Mouse (Mus musculus): ENCODE data around the gene Zfp12. TPM values are rescaled to one million over a fixed set of nuclear protein-coding genes. Genes with fewer than 3 reads are reported as not detected.

The Zfp12 gene
- total RNA-seq, 1 experiment from 2014 or later, result 22.9 TPM

Other genes with a start within 250 kb of the Zfp12 start
- 58.8 and 65.2 TPM in 2 replicates for gene Rnf216, start 122.2 kb upstream of the Zfp12 start, total RNA-seq (2021)
- 0.15 TPM in 1 of 2 replicates, not detected in the other for gene Olfr718-ps1, start 87.6 kb upstream of the Zfp12 start, total RNA-seq (2021)
- 17.3 and 18.5 TPM in 2 replicates for gene Rbak, start 54.4 kb upstream of the Zfp12 start, total RNA-seq (2021)
- not detected in 2 replicates for gene Spdye4b, start 54.1 kb upstream of the Zfp12 start, total RNA-seq (2021)
- gene Spdye4a, start 8.3 kb upstream of the Zfp12 start, total RNA-seq (2021), result not detected in 2 replicates
- 7.4 and 11.6 TPM in 2 replicates for gene Zfp316, start 34.9 kb downstream of the Zfp12 start, total RNA-seq (2021)
- gene Zfp853, start 58.5 kb downstream of the Zfp12 start, total RNA-seq (2021), result 0.24 and 0.29 TPM in 2 replicates
- gene E130309D02Rik, start 80.2 kb downstream of the Zfp12 start, total RNA-seq (2021), result 36.5 and 39.8 TPM in 2 replicates
- 58.7 and 66.5 TPM in 2 replicates for gene Zdhhc4, start 94.1 kb downstream of the Zfp12 start, total RNA-seq (2021)
- gene Grid2ip, start 122.2 kb downstream of the Zfp12 start, total RNA-seq (2021), result 0.73 and 0.95 TPM in 2 replicates
- gene Kdelr2, start 168.7 kb downstream of the Zfp12 start, total RNA-seq (2021), result 91.4 and 91.9 TPM in 2 replicates
- gene Daglb, start 229.4 kb downstream of the Zfp12 start, total RNA-seq (2021), result 18.7 and 21.9 TPM in 2 replicates

Measured in adrenal gland, postnatal 25 days (tissue).